Mouse (Mus musculus) subcutaneous adipose tissue, adult 2 months (tissue): ENCODE measurements around the gene Defb19. TPM values are rescaled to one million over a fixed set of nuclear protein-coding genes. Genes with fewer than 3 reads are reported as not detected.

ENCODE experiments used
- polyA plus RNA-seq: library from polyadenylated mRNA; depleted of rRNA; stranded (reverse); fragments of >200 nt; gene quantifications from 2 replicates; pipeline ENCODE4 v1.2.3, GENCODE M21; 2012; ENCODE audit warnings: low replicate concordance; rRNA removed

The Defb19 gene
- polyA plus RNA-seq, result not detected in 2 replicates

DNA sequence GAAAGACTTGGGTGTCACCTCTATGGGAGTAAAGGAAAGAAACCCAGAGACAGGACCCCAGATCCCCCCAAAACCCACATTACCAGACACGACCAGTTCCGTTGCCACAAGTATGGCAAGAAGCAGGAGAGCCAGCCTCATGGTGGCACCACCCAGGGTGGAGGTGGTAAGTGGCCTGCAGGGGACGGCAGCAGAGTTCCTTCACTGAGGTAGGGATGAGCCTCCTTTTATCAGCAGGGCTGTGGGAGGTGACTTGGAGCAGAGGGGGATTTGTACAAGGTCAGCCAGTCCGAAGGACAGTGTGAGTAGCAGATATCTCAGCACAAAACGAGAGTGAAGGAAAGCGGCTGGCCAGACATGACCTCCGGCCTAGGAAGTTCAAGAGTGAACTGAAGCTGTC lies at the start of gene Defb19:
TSS of gene Defb19 (minus strand) at position 206 of the 400 bp plus-strand sequence.

GRCm38 (mm10) chr2:152626774-152627591 lies 46.9 kb upstream of the Defb19 start, which contains the start of gene Rem1:
Gene Rem1, plus strand, starts transcription at chr2:152626951.

GRCm38 (mm10) chr2:152622953-152623352 lies 42.8 kb upstream of the Defb19 start, which contains the start of gene Defb25:
Gene Defb25, minus strand, starts transcription at chr2:152623053.

GRCm38 (mm10) chr2:152604057-152604456 lies 23.9 kb upstream of the Defb19 start, which contains the start of gene Defb36:
Gene Defb36, plus strand, starts transcription at chr2:152604327.

GRCm38 (mm10) chr2:152599299-152599698 lies 19.2 kb upstream of the Defb19 start, which contains the start of gene Defb45:
Gene Defb45, minus strand, starts transcription at chr2:152599399.

DNA sequence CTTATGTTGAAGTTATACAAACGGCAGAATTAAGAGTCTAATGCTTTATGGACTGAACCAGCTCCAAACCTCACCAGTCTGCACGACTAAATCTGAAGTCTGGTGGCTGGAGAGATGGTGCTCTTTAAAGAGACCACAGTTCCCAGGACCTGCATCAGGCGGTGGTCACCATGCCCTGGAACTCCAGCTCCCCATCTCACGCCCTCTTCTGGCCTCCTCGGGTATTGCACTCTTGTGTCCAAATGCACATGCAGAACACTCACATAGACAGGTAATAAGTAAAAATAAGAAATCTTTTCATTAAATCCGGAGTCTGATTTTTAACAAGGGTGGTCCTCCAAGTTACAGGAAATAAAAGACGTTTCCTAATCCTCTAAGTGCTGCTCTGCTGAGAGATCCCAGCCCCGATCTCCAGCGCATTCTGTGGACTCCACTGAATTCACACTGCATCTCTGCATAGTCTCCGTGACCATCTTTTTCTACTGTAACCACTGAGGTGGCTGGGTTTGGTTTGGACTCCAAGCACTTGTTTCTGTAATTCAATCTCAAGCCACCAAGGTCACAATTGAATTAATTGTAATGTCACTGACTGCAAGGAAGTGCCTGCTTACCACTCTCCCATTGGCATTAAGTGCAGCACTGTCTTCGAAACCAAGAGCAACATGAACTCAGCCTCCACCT lies 7.9 kb downstream of the Defb19 start, which contains the start of gene Defb21:
TSS of gene Defb21 (plus strand) at position 631 of the 681 bp plus-strand sequence.

GRCm38 (mm10) chr2:152569038-152569437 lies 11.1 kb downstream of the Defb19 start, which contains the start of gene Gm17416:
Gene Gm17416, plus strand, starts transcription at chr2:152569338.

GRCm38 (mm10) chr2:152539944-152540710 lies 40.0 kb downstream of the Defb19 start, which contains the start of gene Defb29:
Gene Defb29, minus strand, starts transcription at chr2:152540098.

Other genes starting within 250 kb of the Defb19 start
- 203 and 297 TPM in 2 replicates for gene Rbck1, start 247.7 kb downstream of the Defb19 start, polyA plus RNA-seq
- 2.8 and 9.4 TPM in 2 replicates for gene Trib3, start 236.3 kb downstream of the Defb19 start, polyA plus RNA-seq
- gene Nrsn2, start 203.7 kb downstream of the Defb19 start, polyA plus RNA-seq, result not detected in 2 replicates
- 2.9 and 26.5 TPM in 2 replicates for gene Sox12, start 182.2 kb downstream of the Defb19 start, polyA plus RNA-seq
- gene Zcchc3, start 165.3 kb downstream of the Defb19 start, polyA plus RNA-seq, result 2.1 and 12.6 TPM in 2 replicates
- gene 6820408C15Rik, start 164.7 kb downstream of the Defb19 start, polyA plus RNA-seq, result 0.32 TPM in 1 of 2 replicates, not detected in the other
- 0.23 TPM in 1 of 2 replicates, not detected in the other for gene Defb23, start 115.7 kb downstream of the Defb19 start, polyA plus RNA-seq
- 1.2 and 3.0 TPM in 2 replicates for gene Defb20, start 103.2 kb downstream of the Defb19 start, polyA plus RNA-seq
- 0.71 TPM in 1 of 2 replicates, not detected in the other for gene Defb22, start 90.2 kb downstream of the Defb19 start, polyA plus RNA-seq
- 0.27 TPM in 1 of 2 replicates, not detected in the other for gene Defb26, start 68.6 kb downstream of the Defb19 start, polyA plus RNA-seq
- 1.2 TPM in 1 of 2 replicates, not detected in the other for gene Defb28, start 62.1 kb downstream of the Defb19 start, polyA plus RNA-seq
- gene Defb29, start 40.2 kb downstream of the Defb19 start, polyA plus RNA-seq, result not detected in 2 replicates
- gene Gm17416, start 11.0 kb downstream of the Defb19 start, polyA plus RNA-seq, result not detected in 2 replicates
- gene Defb21, start 7.6 kb downstream of the Defb19 start, polyA plus RNA-seq, result 0.46 TPM in 1 of 2 replicates, not detected in the other
- gene Defb45, start 19.1 kb upstream of the Defb19 start, polyA plus RNA-seq, result not detected in 2 replicates
- not detected in 2 replicates for gene Defb36, start 24.0 kb upstream of the Defb19 start, polyA plus RNA-seq
- gene Defb25, start 42.7 kb upstream of the Defb19 start, polyA plus RNA-seq, result 5.3 TPM in 1 of 2 replicates, not detected in the other
- gene Rem1, start 46.6 kb upstream of the Defb19 start, polyA plus RNA-seq, result 13.6 and 24.9 TPM in 2 replicates
- gene H13, start 89.1 kb upstream of the Defb19 start, polyA plus RNA-seq, result 138 and 143 TPM in 2 replicates
- gene Mcts2, start 106.7 kb upstream of the Defb19 start, polyA plus RNA-seq, result 7.2 and 10.9 TPM in 2 replicates
- gene Id1, start 155.9 kb upstream of the Defb19 start, polyA plus RNA-seq, result 163 and 303 TPM in 2 replicates
- 9.4 and 12.8 TPM in 2 replicates for gene Cox4i2, start 173.9 kb upstream of the Defb19 start, polyA plus RNA-seq